Mouse (Mus musculus): ENCODE data around the gene Btbd11.

Gene Btbd11

GRCm38 (mm10) chr10:85496358-85496757 is 109.7 kb downstream of the Btbd11 start:
- TF ChIP-seq NANOG (IDR thresholded peaks at IDR 0.05; ENCODE audit: borderline replicate concordance, low read length) (no peak), CTCF (conservative IDR thresholded peaks at IDR 0.05; ENCODE audit: low read length) (no peak), POU5F1 (IDR thresholded peaks at IDR 0.05; ENCODE audit: borderline replicate concordance, low read length) (no peak)
- Histone ChIP-seq H3K9me3 (ENCODE audit: low read length) (no peaks in the 10 kb centered on the region), H3K4me3 (replicated peaks; ENCODE audit: low read length) (no peak overlapping the region), H3K4me1 (replicated peaks; ENCODE audit: low read depth, low read length) (peaks cover 22% of the 10 kb centered on the region), H3K27me3 (ENCODE audit: insufficient read depth, low read length) (no peaks in the 10 kb centered on the region), H3K36me3 (ENCODE audit: insufficient read depth, low read length) (no peaks in the 10 kb centered on the region)

- Histone ChIP-seq H3K9me3 (ENCODE audit: low read length) (no peaks in the 10 kb centered on the region), H3K4me3 (replicated peaks; ENCODE audit: low read length) (no peak overlapping the region), H3K4me1 (replicated peaks; ENCODE audit: low read depth, low read length) (peaks cover 28% of the 10 kb centered on the region), H3K27me3 (ENCODE audit: insufficient read depth, low read length) (no peaks in the 10 kb centered on the region), H3K36me3 (ENCODE audit: insufficient read depth, low read length) (no peaks in the 10 kb centered on the region)
- TF ChIP-seq POU5F1 (IDR thresholded peaks at IDR 0.05; ENCODE audit: borderline replicate concordance, low read length) (no peak), CTCF (conservative IDR thresholded peaks at IDR 0.05; ENCODE audit: low read length) (no peak), NANOG (IDR thresholded peaks at IDR 0.05; ENCODE audit: borderline replicate concordance, low read length) (no peak)
Observed at GRCm38 (mm10) chr10:85496981-85497380, 110.4 kb downstream of the Btbd11 start.

DNA sequence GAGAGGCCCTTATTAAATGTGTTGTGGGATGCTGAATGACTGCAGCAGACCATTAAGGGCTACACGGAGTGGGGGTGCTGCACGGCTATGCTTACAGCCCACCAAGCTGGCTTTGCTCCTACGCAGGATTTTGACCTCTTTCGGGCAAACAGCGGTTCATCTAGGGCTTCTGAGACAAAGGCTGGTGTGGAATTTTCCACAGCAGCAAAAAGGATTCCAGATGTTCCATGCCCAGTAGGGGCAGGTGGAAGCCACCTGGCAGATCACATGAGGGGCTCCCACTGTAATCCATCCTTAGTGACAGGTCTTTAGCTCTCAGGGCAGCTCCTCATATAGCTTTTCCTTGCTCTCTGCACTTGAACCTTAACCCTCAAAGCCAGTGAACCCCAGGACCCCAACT is 111.3 kb downstream of the Btbd11 start:
- Histone ChIP-seq H3K4me3 (replicated peaks; ENCODE audit: low read length) (no peak overlapping the region), H3K9me3 (ENCODE audit: low read length) (no peaks in the 10 kb centered on the region), H3K4me1 (replicated peaks; ENCODE audit: low read depth, low read length) (peaks cover 38% of the 10 kb centered on the region), H3K27me3 (ENCODE audit: insufficient read depth, low read length) (no peaks in the 10 kb centered on the region), H3K36me3 (ENCODE audit: insufficient read depth, low read length) (no peaks in the 10 kb centered on the region)
- TF ChIP-seq POU5F1 (IDR thresholded peaks at IDR 0.05; ENCODE audit: borderline replicate concordance, low read length) (no peak), CTCF (conservative IDR thresholded peaks at IDR 0.05; ENCODE audit: low read length) (no peak), NANOG (IDR thresholded peaks at IDR 0.05; ENCODE audit: borderline replicate concordance, low read length) (no peak)

DNA sequence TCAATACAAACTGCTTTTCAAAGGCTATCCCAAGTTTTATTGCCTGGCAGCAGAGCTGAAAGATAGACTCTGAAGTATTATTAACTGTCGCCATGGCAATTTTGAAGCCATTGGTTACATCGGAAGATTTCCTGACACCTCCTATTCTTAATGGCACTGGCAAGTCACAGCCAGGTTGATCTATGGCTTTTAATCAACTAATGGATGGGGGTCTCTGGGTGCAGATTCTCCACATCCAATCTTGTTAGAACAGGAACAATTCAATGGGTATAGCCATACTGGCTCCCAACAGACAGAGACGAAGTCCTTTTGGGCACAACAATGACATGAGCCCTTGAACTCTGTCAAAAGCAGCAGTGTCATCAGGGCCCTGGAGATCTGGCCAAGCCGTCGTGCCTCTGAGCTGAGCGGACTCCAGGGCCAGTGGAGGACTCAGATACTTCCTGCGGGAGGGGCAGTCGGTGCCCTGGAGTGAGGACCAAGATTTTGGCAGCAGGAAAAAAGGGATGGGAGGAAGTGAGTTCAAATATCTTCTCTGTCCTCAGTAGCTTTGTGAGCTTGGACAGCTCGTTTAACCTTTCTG is 114.0 kb downstream of the Btbd11 start:
- Histone ChIP-seq H3K9me3 (ENCODE audit: low read length) (no peaks in the 10 kb centered on the region), H3K4me3 (replicated peaks; ENCODE audit: low read length) (no peak overlapping the region), H3K27me3 (ENCODE audit: insufficient read depth, low read length) (no peaks in the 10 kb centered on the region), H3K4me1 (replicated peaks; ENCODE audit: low read depth, low read length) (peaks cover 64% of the 10 kb centered on the region), H3K36me3 (ENCODE audit: insufficient read depth, low read length) (no peaks in the 10 kb centered on the region)
- TF ChIP-seq POU5F1 (IDR thresholded peaks at IDR 0.05; ENCODE audit: borderline replicate concordance, low read length) (no peak), CTCF (conservative IDR thresholded peaks at IDR 0.05; ENCODE audit: low read length) (no peak), NANOG (IDR thresholded peaks at IDR 0.05; ENCODE audit: borderline replicate concordance, low read length) (no peak)

GRCm38 (mm10) chr10:85501966-85502566 is 115.5 kb downstream of the Btbd11 start:
- no peak overlapping the region for H3K4me3 ChIP-seq (replicated peaks; ENCODE audit: low read length)
- H3K4me1 ChIP-seq (replicated peaks; ENCODE audit: low read depth, low read length) = peaks cover 67% of the 10 kb centered on the region
- H3K27me3 ChIP-seq (ENCODE audit: insufficient read depth, low read length) = no peaks in the 10 kb centered on the region
- H3K9me3 ChIP-seq (ENCODE audit: low read length) = no peaks in the 10 kb centered on the region
- TF ChIP-seq CTCF (conservative IDR thresholded peaks at IDR 0.05; ENCODE audit: low read length) (no peak), NANOG (IDR thresholded peaks at IDR 0.05; ENCODE audit: borderline replicate concordance, low read length) (no peak), POU5F1 (IDR thresholded peaks at IDR 0.05; ENCODE audit: borderline replicate concordance, low read length) (no peak)
- H3K36me3 ChIP-seq (ENCODE audit: insufficient read depth, low read length) = no peaks in the 10 kb centered on the region

DNA sequence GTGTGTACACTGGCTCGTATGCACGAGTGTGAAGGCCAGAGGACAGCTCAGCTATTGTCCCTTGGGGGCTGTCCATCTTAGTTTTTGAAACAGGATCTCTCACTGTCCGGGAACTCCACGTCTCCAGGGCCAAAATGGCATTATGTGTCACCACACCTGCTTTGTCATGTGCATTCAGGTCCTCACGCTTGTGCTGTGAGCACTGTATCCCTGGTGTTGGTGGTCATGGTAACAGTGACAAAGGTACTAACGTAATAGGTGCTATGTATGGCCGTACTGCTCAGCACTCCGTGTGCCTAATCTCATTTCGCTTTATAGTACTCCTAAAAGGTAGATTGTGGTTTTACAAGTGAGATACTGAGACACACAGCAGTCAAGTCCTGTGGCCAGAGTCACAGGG is 116.0 kb downstream of the Btbd11 start:
- TF ChIP-seq CTCF (conservative IDR thresholded peaks at IDR 0.05; ENCODE audit: low read length) = no peak
- TF ChIP-seq POU5F1 (IDR thresholded peaks at IDR 0.05; ENCODE audit: borderline replicate concordance, low read length) = no peak
- no peak for TF ChIP-seq NANOG (IDR thresholded peaks at IDR 0.05; ENCODE audit: borderline replicate concordance, low read length)
- H3K27me3 ChIP-seq (ENCODE audit: insufficient read depth, low read length) = no peaks in the 10 kb centered on the region
- no peaks in the 10 kb centered on the region for H3K36me3 ChIP-seq (ENCODE audit: insufficient read depth, low read length)
- H3K9me3 ChIP-seq (ENCODE audit: low read length) = no peaks in the 10 kb centered on the region
- peaks cover 71% of the 10 kb centered on the region for H3K4me1 ChIP-seq (replicated peaks; ENCODE audit: low read depth, low read length)
- H3K4me3 ChIP-seq (replicated peaks; ENCODE audit: low read length) = no peak overlapping the region

- H3K4me3 ChIP-seq (replicated peaks; ENCODE audit: low read length) = no peak overlapping the region
- H3K4me1 ChIP-seq (replicated peaks; ENCODE audit: low read depth, low read length) = peaks cover 79% of the 10 kb centered on the region
- H3K9me3 ChIP-seq (ENCODE audit: low read length) = no peaks in the 10 kb centered on the region
- no peaks in the 10 kb centered on the region for H3K27me3 ChIP-seq (ENCODE audit: insufficient read depth, low read length)
- TF ChIP-seq CTCF (conservative IDR thresholded peaks at IDR 0.05; ENCODE audit: low read length) (no peak), NANOG (IDR thresholded peaks at IDR 0.05; ENCODE audit: borderline replicate concordance, low read length) (no peak), POU5F1 (IDR thresholded peaks at IDR 0.05; ENCODE audit: borderline replicate concordance, low read length) (no peak)
- no peaks in the 10 kb centered on the region for H3K36me3 ChIP-seq (ENCODE audit: insufficient read depth, low read length)
Observed at GRCm38 (mm10) chr10:85503453-85503852, 116.8 kb downstream of the Btbd11 start.

GRCm38 (mm10) chr10:85507270-85508050 is 120.8 kb downstream of the Btbd11 start:
- Histone ChIP-seq H3K9me3 (ENCODE audit: low read length) (peaks cover 4% of the 10 kb centered on the region), H3K36me3 (ENCODE audit: insufficient read depth, low read length) (no peaks in the 10 kb centered on the region), H3K4me3 (replicated peaks; ENCODE audit: low read length) (0 out of 2 replicates have a peak overlapping the region, but pooled peaks have one; percentile 26), H3K27me3 (ENCODE audit: insufficient read depth, low read length) (no peaks in the 10 kb centered on the region), H3K4me1 (replicated peaks; ENCODE audit: low read depth, low read length) (peaks cover 98% of the 10 kb centered on the region)
- TF ChIP-seq CTCF (conservative IDR thresholded peaks at IDR 0.05; ENCODE audit: low read length) (no peak), NANOG (IDR thresholded peaks at IDR 0.05; ENCODE audit: borderline replicate concordance, low read length) (no peak), POU5F1 (IDR thresholded peaks at IDR 0.05; ENCODE audit: borderline replicate concordance, low read length) (no peak)

All from E14TG2a.4 (cell line).